Mouse (Mus musculus): ENCODE measurements at regions not wholly inside any gene's neighbourhood (a gene's known extent, or its start where the extent isn't known, plus 50 kb on each side); places are given as distances from the start of the nearest gene placed in this dataset.

GRCm38 (mm10) chr1:73457261-73457660 is 441.6 kb upstream of the Tnp1 start:
- TF ChIP-seq NELFE (IDR thresholded peaks at IDR 0.05; ENCODE audit: low read depth, low read length) (no peak), HCFC1 (IDR thresholded peaks at IDR 0.05; ENCODE audit: low read depth, low read length) (no peak), GATA1 (IDR thresholded peaks at IDR 0.05; ENCODE audit: low read depth, low read length) (no peak), CTCF (IDR thresholded peaks at IDR 0.05 in 2 of 3, conservative IDR thresholded peaks at IDR 0.05 in 1 of 3; ENCODE audit: control insufficient read depth in 1 of 3, insufficient read depth in 1 of 3, low read depth in 2 of 3, low read length in 3 of 3, poor library complexity in 1 of 3, severe bottlenecking in 1 of 3) (no peak), POLR2A (IDR thresholded peaks at IDR 0.05; ENCODE audit: control insufficient read depth in 1 of 2, insufficient read depth in 1 of 2, low read depth in 1 of 2, low read length in 2 of 2, poor library complexity in 1 of 2) (no peak), TBP (IDR thresholded peaks at IDR 0.05; ENCODE audit: low read depth, low read length) (no peak), MYB (IDR thresholded peaks at IDR 0.05; ENCODE audit: low read depth, low read length) (no peak), ZC3H11A (IDR thresholded peaks at IDR 0.05; ENCODE audit: low read depth, low read length) (no peak), EP300 (IDR thresholded peaks at IDR 0.05; ENCODE audit: low read depth in 1 of 2, low read length in 2 of 2) (no peak), ZMIZ1 (IDR thresholded peaks at IDR 0.05; ENCODE audit: low read depth, low read length) (no peak), UBTF (IDR thresholded peaks at IDR 0.05; ENCODE audit: borderline replicate concordance, insufficient read depth, low read depth, low read length) (no peak), SMC3 (IDR thresholded peaks at IDR 0.05; ENCODE audit: low read depth, low read length) (no peak), USF2 (IDR thresholded peaks at IDR 0.05; ENCODE audit: borderline replicate concordance in 1 of 2, insufficient read depth in 1 of 2, low read depth in 1 of 2, low read length in 2 of 2) (no peak), ZNF384 (IDR thresholded peaks at IDR 0.05; ENCODE audit: low read depth, low read length) (no peak)
